Mouse (Mus musculus): ENCODE measurements at regions not wholly inside any gene's neighbourhood (a gene's known extent, or its start where the extent isn't known, plus 50 kb on each side); places are given as distances from the start of the nearest gene placed in this dataset.
A peak's percentile ranks its signal among the peaks of the same experiment; 100 is the strongest.

- TF ChIP-seq POLR2A (IDR thresholded peaks at IDR 0.05; ENCODE audit: low read depth, low read length), result no peak
- no peak for TF ChIP-seq CTCF (IDR thresholded peaks at IDR 0.05; ENCODE audit: borderline replicate concordance, insufficient read depth, low read length)
- Histone ChIP-seq H3K27ac (ENCODE audit: insufficient read depth, low read length) (no peak overlapping the region), H3K4me3 (ENCODE audit: insufficient read depth, low read length) (no peak overlapping the region), H3K4me1 (ENCODE audit: control insufficient read depth, insufficient read depth, low read length) (peaks cover 5% of the 10 kb centered on the region)
Measured at GRCm38 (mm10) chr1:184439506-184439905, 292.9 kb downstream of the Hlx start.

GRCm38 (mm10) chr1:184436387-184436786, 296.0 kb downstream of the Hlx start:
- H3K4me3 ChIP-seq (ENCODE audit: insufficient read depth, low read length), result no peak overlapping the region
- no peak for TF ChIP-seq POLR2A (IDR thresholded peaks at IDR 0.05; ENCODE audit: low read depth, low read length)
- no peak for TF ChIP-seq CTCF (IDR thresholded peaks at IDR 0.05; ENCODE audit: borderline replicate concordance, insufficient read depth, low read length)
- H3K27ac ChIP-seq (ENCODE audit: insufficient read depth, low read length), result no peak overlapping the region
- H3K4me1 ChIP-seq (ENCODE audit: control insufficient read depth, insufficient read depth, low read length), result peaks cover 6% of the 10 kb centered on the region

GRCm38 (mm10) chr1:184428612-184429011, 303.8 kb downstream of the Hlx start:
- no peak overlapping the region for H3K27ac ChIP-seq (ENCODE audit: insufficient read depth, low read length)
- H3K4me1 ChIP-seq (ENCODE audit: control insufficient read depth, insufficient read depth, low read length), result peaks cover 2% of the 10 kb centered on the region; the same call in 1 of the 2 replicates
- no peak overlapping the region for H3K4me3 ChIP-seq (ENCODE audit: insufficient read depth, low read length)
- TF ChIP-seq POLR2A (IDR thresholded peaks at IDR 0.05; ENCODE audit: low read depth, low read length), result no peak

- Histone ChIP-seq H3K4me1 (ENCODE audit: control insufficient read depth, insufficient read depth, low read length) (peaks cover 2% of the 10 kb centered on the region; the same call in 1 of the 2 replicates), H3K27ac (ENCODE audit: insufficient read depth, low read length) (no peak overlapping the region), H3K4me3 (ENCODE audit: insufficient read depth, low read length) (no peak overlapping the region)
- no peak for TF ChIP-seq POLR2A (IDR thresholded peaks at IDR 0.05; ENCODE audit: low read depth, low read length)
- no peak for TF ChIP-seq CTCF (IDR thresholded peaks at IDR 0.05; ENCODE audit: borderline replicate concordance, insufficient read depth, low read length)
Measured at GRCm38 (mm10) chr1:184428035-184428434, 304.4 kb downstream of the Hlx start.

- Histone ChIP-seq H3K27ac (ENCODE audit: insufficient read depth, low read length) (no peak overlapping the region), H3K4me1 (ENCODE audit: control insufficient read depth, insufficient read depth, low read length) (no peaks in the 10 kb centered on the region), H3K4me3 (ENCODE audit: insufficient read depth, low read length) (no peak overlapping the region)
- no peak for TF ChIP-seq POLR2A (IDR thresholded peaks at IDR 0.05; ENCODE audit: low read depth, low read length)
- no peak for TF ChIP-seq CTCF (IDR thresholded peaks at IDR 0.05; ENCODE audit: borderline replicate concordance, insufficient read depth, low read length)
Measured at GRCm38 (mm10) chr1:184425694-184426093, 306.7 kb downstream of the Hlx start.

GRCm38 (mm10) chr1:184424035-184424434, 308.4 kb downstream of the Hlx start:
- TF ChIP-seq POLR2A (IDR thresholded peaks at IDR 0.05; ENCODE audit: low read depth, low read length) (no peak), CTCF (IDR thresholded peaks at IDR 0.05; ENCODE audit: borderline replicate concordance, insufficient read depth, low read length) (no peak)
- no peaks in the 10 kb centered on the region for H3K4me1 ChIP-seq (ENCODE audit: control insufficient read depth, insufficient read depth, low read length)
- H3K4me3 ChIP-seq (ENCODE audit: insufficient read depth, low read length), result no peak overlapping the region
- no peak overlapping the region for H3K27ac ChIP-seq (ENCODE audit: insufficient read depth, low read length)

- no peak for TF ChIP-seq POLR2A (IDR thresholded peaks at IDR 0.05; ENCODE audit: low read depth, low read length)
- no peak overlapping the region for H3K27ac ChIP-seq (ENCODE audit: insufficient read depth, low read length)
Measured at GRCm38 (mm10) chr1:184412596-184412995, 319.8 kb downstream of the Hlx start.

GRCm38 (mm10) chr1:184411066-184411465, 321.4 kb downstream of the Hlx start:
- H3K4me1 ChIP-seq (ENCODE audit: control insufficient read depth, insufficient read depth, low read length), result no peaks in the 10 kb centered on the region
- H3K27ac ChIP-seq (ENCODE audit: insufficient read depth, low read length), result no peak overlapping the region
- TF ChIP-seq POLR2A (IDR thresholded peaks at IDR 0.05; ENCODE audit: low read depth, low read length) (no peak), CTCF (IDR thresholded peaks at IDR 0.05; ENCODE audit: borderline replicate concordance, insufficient read depth, low read length) (no peak)
- H3K4me3 ChIP-seq (ENCODE audit: insufficient read depth, low read length), result no peak overlapping the region

More at GRCm38 (mm10) chr1:184412596-184412995, 319.8 kb downstream of the Hlx start:
- Histone ChIP-seq H3K4me3 (ENCODE audit: insufficient read depth, low read length) (no peak overlapping the region), H3K4me1 (ENCODE audit: control insufficient read depth, insufficient read depth, low read length) (no peaks in the 10 kb centered on the region)

- no peak for TF ChIP-seq POLR2A (IDR thresholded peaks at IDR 0.05; ENCODE audit: low read depth, low read length)
- TF ChIP-seq CTCF (IDR thresholded peaks at IDR 0.05; ENCODE audit: borderline replicate concordance, insufficient read depth, low read length), result no peak
- H3K4me3 ChIP-seq (ENCODE audit: insufficient read depth, low read length), result no peak overlapping the region
Measured at GRCm38 (mm10) chr1:184409986-184410385, 322.4 kb downstream of the Hlx start.

GRCm38 (mm10) chr1:184402985-184403384, 329.4 kb downstream of the Hlx start:
- Histone ChIP-seq H3K4me1 (ENCODE audit: control insufficient read depth, insufficient read depth, low read length) (no peaks in the 10 kb centered on the region), H3K4me3 (ENCODE audit: insufficient read depth, low read length) (no peak overlapping the region), H3K27ac (ENCODE audit: insufficient read depth, low read length) (no peak overlapping the region)
- no peak for TF ChIP-seq CTCF (IDR thresholded peaks at IDR 0.05; ENCODE audit: borderline replicate concordance, insufficient read depth, low read length)
- TF ChIP-seq POLR2A (IDR thresholded peaks at IDR 0.05; ENCODE audit: low read depth, low read length), result no peak

More at GRCm38 (mm10) chr1:184409986-184410385, 322.4 kb downstream of the Hlx start:
- Histone ChIP-seq H3K4me1 (ENCODE audit: control insufficient read depth, insufficient read depth, low read length) (no peaks in the 10 kb centered on the region), H3K27ac (ENCODE audit: insufficient read depth, low read length) (no peak overlapping the region)

GRCm38 (mm10) chr1:184395215-184395614, 337.2 kb downstream of the Hlx start:
- H3K27ac ChIP-seq (ENCODE audit: insufficient read depth, low read length), result peak overlapping the region; percentile 54
- H3K4me3 ChIP-seq (ENCODE audit: insufficient read depth, low read length), result no peak overlapping the region
- TF ChIP-seq CTCF (IDR thresholded peaks at IDR 0.05; ENCODE audit: borderline replicate concordance, insufficient read depth, low read length) (peak; percentile 66; the same call in 1 of the 2 replicates), POLR2A (IDR thresholded peaks at IDR 0.05; ENCODE audit: low read depth, low read length) (no peak)
- no peaks in the 10 kb centered on the region for H3K4me1 ChIP-seq (ENCODE audit: control insufficient read depth, insufficient read depth, low read length)
